Mouse (Mus musculus) limb, embryonic 14.5 days (tissue): Measurements from ENCODE around the gene Zbtb34. TPM values are rescaled to one million over a fixed set of nuclear protein-coding genes. Genes with fewer than 3 reads are reported as not detected.

Experiments
- ATAC-seq: fragments of 200-750 bp; cut with Nextera tagmentation; 2 replicates; pipeline ENCODE4 v1.8.0; 2017; ENCODE audit warnings: low read depth, moderate number of reproducible peaks, moderate TSS enrichment; ENCODE audit not compliant: low FRiP score
- DNase-seq: peaks from one replicate; pipeline ENCODE4 v3.0.0-alpha.2; 2015; ENCODE audit warnings: low spot score
- H3K27ac ChIP-seq: fragments of 300-500 bp; sonication (generic); replicated peaks from 2 replicates; pipeline ENCODE4 v1.5.1; 2014; ENCODE audit warnings: low read depth, mild to moderate bottlenecking, low read length, moderate library complexity, mixed read lengths
- H3K27me3 ChIP-seq: fragments of 300-500 bp; sonication (generic); 2 replicates; pipeline ENCODE4 v1.6.1; 2014; ENCODE audit warnings: low read length, mixed read lengths; ENCODE audit not compliant: control insufficient read depth, insufficient read depth
- H3K36me3 ChIP-seq: fragments of 300-500 bp; sonication (generic); 2 replicates; pipeline ENCODE4 v1.6.1; 2014; ENCODE audit warnings: mild to moderate bottlenecking, low read length, moderate library complexity, mixed read lengths; ENCODE audit not compliant: control insufficient read depth, insufficient read depth
- H3K4me1 ChIP-seq: fragments of 300-500 bp; sonication (generic); 2 replicates; pipeline ENCODE4 v1.6.1; 2014; ENCODE audit warnings: antibody characterized with exemption, low read length, mixed read lengths; ENCODE audit not compliant: control insufficient read depth, insufficient read depth
- H3K4me2 ChIP-seq: fragments of 300-500 bp; sonication (generic); replicated peaks from 2 replicates; pipeline ENCODE4 v1.6.1; 2014; ENCODE audit warnings: low read depth, mild to moderate bottlenecking, low read length, moderate library complexity; ENCODE audit not compliant: severe bottlenecking
- H3K4me3 ChIP-seq: fragments of 300-500 bp; sonication (generic); replicated peaks from 2 replicates; pipeline ENCODE4 v1.5.1; 2014; ENCODE audit warnings: low read length
- H3K9ac ChIP-seq: fragments of 300-500 bp; sonication (generic); 2 replicates; pipeline ENCODE4 v1.6.1; 2014; ENCODE audit warnings: mild to moderate bottlenecking, low read depth, low read length, moderate library complexity; ENCODE audit not compliant: severe bottlenecking
- H3K9me3 ChIP-seq: fragments of 300-500 bp; sonication (generic); 2 replicates; pipeline ENCODE4 v1.6.1; 2016; ENCODE audit warnings: low read length; ENCODE audit not compliant: control insufficient read depth
- POLR2A ChIP-seq: fragments of 200-500 bp; IDR thresholded peaks from 2 replicates; pipeline ENCODE4 v1.8.0; 2012; ENCODE audit warnings: inconsistent platforms, mild to moderate bottlenecking, moderate library complexity, borderline replicate concordance; ENCODE audit not compliant: insufficient read depth, insufficient read length; ENCODE audit errors: extremely low read depth
- WGBS: fragments of 180-500 bp; shearing (Covaris S2); extraction: QIAGEN DNeasy Blood & Tissue Kit; methylation state at CpG from one replicate; pipeline ENCODE4 v1.1.7; 2014; 5-methylcytosine and 5-hydroxymethylcytosine counted together
- polyA plus RNA-seq, 2 experiments: library from polyadenylated mRNA; depleted of rRNA in 1 of 2; stranded (reverse) in 1 of 2; unstranded in 1 of 2; fragments of >200 nt; fragmentation: Nextera tagmentation in 1 of 2; extraction: Ambion mirVana in 1 of 2; gene quantifications; 2 replicates each; pipeline versions ENCODE4 v1.2.1 to v1.2.3; 2012 to 2014

Gene Zbtb34
- polyA plus RNA-seq, 2 experiments: 8.4 to 19.0 TPM

GRCm38 (mm10) chr2:33439980-33440670 is 9.0 kb upstream of the Zbtb34 start:
- H3K9me3 ChIP-seq: no peaks in the 10 kb centered on the region
- no peak for TF ChIP-seq POLR2A
- H3K4me1 ChIP-seq: peaks cover 13% of the 10 kb centered on the region
- WGBS: 25% methylated on average over 9 of the region's 9 CpGs
- H3K4me2 ChIP-seq: no peak overlapping the region
- H3K36me3 ChIP-seq: no peaks in the 10 kb centered on the region
- no peaks in the 10 kb centered on the region for H3K27me3 ChIP-seq
- no peak overlapping the region for H3K9ac ChIP-seq
- no peak overlapping the region for H3K4me3 ChIP-seq
- DNase-seq (no peak), ATAC-seq (no peak)
- H3K27ac ChIP-seq: no peak overlapping the region

GRCm38 (mm10) chr2:33439471-33439881 is 8.4 kb upstream of the Zbtb34 start:
- TF ChIP-seq POLR2A: no peak
- Histone ChIP-seq H3K4me1 (peaks cover 13% of the 10 kb centered on the region), H3K36me3 (no peaks in the 10 kb centered on the region), H3K27me3 (no peaks in the 10 kb centered on the region), H3K4me2 (no peak overlapping the region), H3K9ac (no peak overlapping the region), H3K9me3 (no peaks in the 10 kb centered on the region), H3K27ac (no peak overlapping the region), H3K4me3 (no peak overlapping the region)
- ATAC-seq (no peak), DNase-seq (no peak)
- 28% methylated on average over 8 of the region's 8 CpGs for whole genome bisulfite sequencing

GRCm38 (mm10) chr2:33438377-33438776 is 7.3 kb upstream of the Zbtb34 start:
- ATAC-seq (no peak), DNase-seq (no peak)
- Histone ChIP-seq H3K36me3 (no peaks in the 10 kb centered on the region), H3K9ac (no peak overlapping the region), H3K4me2 (no peak overlapping the region), H3K4me1 (peaks cover 13% of the 10 kb centered on the region), H3K9me3 (no peaks in the 10 kb centered on the region), H3K27me3 (no peaks in the 10 kb centered on the region), H3K4me3 (no peak overlapping the region), H3K27ac (no peak overlapping the region)
- 16% methylated on average over 2 of the region's 2 CpGs for WGBS
- TF ChIP-seq POLR2A: no peak

GRCm38 (mm10) chr2:33437184-33437583 is 6.1 kb upstream of the Zbtb34 start:
- H3K4me1 ChIP-seq: peaks cover 13% of the 10 kb centered on the region
- no peak for DNase-seq
- 44% methylated on average over 11 of the region's 11 CpGs for WGBS

GRCm38 (mm10) chr2:33436035-33436580 is 5.0 kb upstream of the Zbtb34 start:
- no peak; the same call in 1 of the 2 replicates for ATAC-seq
- TF ChIP-seq POLR2A: no peak
- Histone ChIP-seq H3K27me3 (no peaks in the 10 kb centered on the region), H3K4me1 (peaks cover 13% of the 10 kb centered on the region), H3K27ac (0 out of 2 replicates have a peak overlapping the region, but pooled peaks have one; percentile 13), H3K4me2 (peak overlapping the region; percentile 43), H3K4me3 (peak overlapping the region; percentile 14), H3K9me3 (no peaks in the 10 kb centered on the region), H3K36me3 (no peaks in the 10 kb centered on the region), H3K9ac (peak overlapping the region; percentile 45)
- WGBS: 4% methylated on average over 16 of the region's 16 CpGs
- DNase-seq: peak; percentile 35

More at GRCm38 (mm10) chr2:33437184-33437583, 6.1 kb upstream of the Zbtb34 start:
- Histone ChIP-seq H3K9me3 (no peaks in the 10 kb centered on the region), H3K4me3 (no peak overlapping the region), H3K36me3 (no peaks in the 10 kb centered on the region), H3K4me2 (no peak overlapping the region), H3K9ac (no peak overlapping the region), H3K27ac (no peak overlapping the region), H3K27me3 (no peaks in the 10 kb centered on the region)
- ATAC-seq: no peak
- TF ChIP-seq POLR2A: no peak
